ENCODE assay signal across 8 mouse cellular contexts in genomic region chr19:10059911-10060567, GRCm38 (mm10). TPM values are rescaled to one million over a fixed set of nuclear protein-coding genes. Genes with fewer than 3 reads are reported as not detected.
DNase-seq lines count a peak whose midpoint lies in the region; ATAC-seq and TF ChIP-seq lines count a peak whose summit lies in the region.

No protein-coding gene starts in this region.

- no peak for TF ChIP-seq POLR2A in brain, embryonic 14.5 days (IDR thresholded peaks at IDR 0.05; ENCODE audit: borderline replicate concordance, extremely low read depth, insufficient read depth, insufficient read length, poor library complexity, severe bottlenecking)
- no peak for TF ChIP-seq POLR2A in liver, adult 2 months (IDR thresholded peaks at IDR 0.05; ENCODE audit: extremely low read depth, insufficient read depth, low read length)

- TF ChIP-seq CTCF in brain, embryonic 14.5 days (IDR thresholded peaks at IDR 0.05; ENCODE audit: borderline replicate concordance, extremely low read depth, insufficient read depth, insufficient read length) = peak; percentile 87
- peak; percentile 94 for TF ChIP-seq CTCF in hindbrain, postnatal 0 days (IDR thresholded peaks at IDR 0.05; ENCODE audit: low read depth)
- peak; percentile 82 for TF ChIP-seq CTCF in liver, adult 2 months (IDR thresholded peaks at IDR 0.05; ENCODE audit: low read depth, low read length)

- no peaks in the 10 kb centered on the region for H3K79me2 ChIP-seq in liver, adult 2 months (ENCODE audit: control insufficient read depth, insufficient read depth, low read length)

- 0 out of 2 replicates have a peak, but pooled peaks cover 16% of the 10 kb centered on the region for H3K4me1 ChIP-seq in forebrain, embryonic 13.5 days
- H3K4me1 ChIP-seq in hindbrain, postnatal 0 days (ENCODE audit: insufficient read depth, low read length) = no peaks in the 10 kb centered on the region
- peaks cover 67% of the 10 kb centered on the region for H3K4me1 ChIP-seq in liver, adult 2 months (ENCODE audit: control insufficient read depth, insufficient read depth, low read length)
- H3K4me1 ChIP-seq in midbrain, embryonic 16.5 days (ENCODE audit: control insufficient read depth, insufficient read depth, low read length) = peaks cover 4% of the 10 kb centered on the region

- no peak overlapping the region for H3K4me3 ChIP-seq in forebrain, embryonic 13.5 days
- no peak overlapping the region for H3K4me3 ChIP-seq in hindbrain, postnatal 0 days (ENCODE audit: low read length)
- peak overlapping the region; percentile 43 for H3K4me3 ChIP-seq in liver, adult 2 months (ENCODE audit: insufficient read depth, low read depth, low read length)
- H3K4me3 ChIP-seq in midbrain, embryonic 16.5 days (ENCODE audit: low read depth, low read length) = no peak overlapping the region

- WGBS in forebrain, embryonic 13.5 days = 60% methylated on average over 10 of the region's 10 CpGs
- WGBS in hindbrain, postnatal 0 days = 57% methylated on average over 10 of the region's 10 CpGs
- WGBS in liver, adult 2 months = 9% methylated on average over 10 of the region's 10 CpGs
- 56% methylated on average over 10 of the region's 10 CpGs for WGBS in midbrain, embryonic 16.5 days

- peaks cover 59% of the 10 kb centered on the region for H3K36me3 ChIP-seq in forebrain, embryonic 13.5 days (ENCODE audit: poor library complexity, severe bottlenecking)
- peaks cover 31% of the 10 kb centered on the region for H3K36me3 ChIP-seq in hindbrain, postnatal 0 days (ENCODE audit: insufficient read depth, low read length)
- peaks cover 36% of the 10 kb centered on the region for H3K36me3 ChIP-seq in liver, adult 2 months (ENCODE audit: control insufficient read depth, insufficient read depth, low read length)
- peaks cover 27% of the 10 kb centered on the region for H3K36me3 ChIP-seq in midbrain, embryonic 16.5 days (ENCODE audit: control insufficient read depth, insufficient read depth, low read length)

- H3K4me2 ChIP-seq in forebrain, embryonic 13.5 days = no peak overlapping the region
- no peak overlapping the region for H3K4me2 ChIP-seq in hindbrain, postnatal 0 days (ENCODE audit: low read depth, low read length)
- no peak overlapping the region for H3K4me2 ChIP-seq in midbrain, embryonic 16.5 days (ENCODE audit: low read length)

- ATAC-seq in forebrain, embryonic 13.5 days = peak; percentile 67
- peak; percentile 71 for ATAC-seq in hindbrain, postnatal 0 days
- peak; percentile 68 for ATAC-seq in midbrain, embryonic 16.5 days

- H3K27ac ChIP-seq in forebrain, embryonic 13.5 days = peak overlapping the region; percentile 40; the same call in 1 of the 2 replicates
- peak overlapping the region; percentile 49; the same call in 1 of the 2 replicates for H3K27ac ChIP-seq in hindbrain, postnatal 0 days
- H3K27ac ChIP-seq in liver, adult 2 months (replicated peaks; ENCODE audit: insufficient read depth, low read depth, low read length) = peak overlapping the region; percentile 94
- H3K27ac ChIP-seq in midbrain, embryonic 16.5 days (ENCODE audit: low read length) = peak overlapping the region; percentile 51

- no peak overlapping the region for H3K9ac ChIP-seq in forebrain, embryonic 13.5 days
- H3K9ac ChIP-seq in hindbrain, postnatal 0 days (replicated peaks; ENCODE audit: low read length) = no peak overlapping the region
- H3K9ac ChIP-seq in liver, adult 2 months (ENCODE audit: low read depth, low read length) = peak overlapping the region; percentile 68
- H3K9ac ChIP-seq in midbrain, embryonic 16.5 days (ENCODE audit: low read depth, low read length) = no peak overlapping the region

- DNase-seq in right cerebral cortex, postnatal 10 days (ENCODE audit: low spot score in 2 of 2) = peak; percentile 67 to 74
- DNase-seq in right cerebral cortex, postnatal 25 days = no peak
- peak; percentile 77 for DNase-seq in brain, embryonic 14.5 days (ENCODE audit: low read depth)
- peak; percentile 84 for DNase-seq in hindbrain, postnatal 0 days (ENCODE audit: low spot score)
- DNase-seq in liver, adult 2 months (ENCODE audit: extremely low read depth, low read depth, low spot score) = peak; percentile 95
- DNase-seq in natural killer cell, adult 2 months (ENCODE audit: low spot score in 2 of 2) = no peak

- no peaks in the 10 kb centered on the region for H3K27me3 ChIP-seq in forebrain, embryonic 13.5 days
- no peaks in the 10 kb centered on the region for H3K27me3 ChIP-seq in hindbrain, postnatal 0 days (ENCODE audit: insufficient read depth, low read length)
- no peaks in the 10 kb centered on the region for H3K27me3 ChIP-seq in liver, adult 2 months (ENCODE audit: control insufficient read depth, insufficient read depth, low read length)
- no peaks in the 10 kb centered on the region for H3K27me3 ChIP-seq in midbrain, embryonic 16.5 days (ENCODE audit: control insufficient read depth, insufficient read depth, low read depth, low read length)

- H3K9me3 ChIP-seq in forebrain, embryonic 13.5 days (replicated peaks) = no peaks in the 10 kb centered on the region
- H3K9me3 ChIP-seq in hindbrain, postnatal 0 days (ENCODE audit: low read length) = no peaks in the 10 kb centered on the region
- no peaks in the 10 kb centered on the region for H3K9me3 ChIP-seq in midbrain, embryonic 16.5 days (replicated peaks; ENCODE audit: control insufficient read depth, low read length, poor library complexity, severe bottlenecking)

RNA-seq across cellular contexts. Expression of gene Fads3, which starts 18.7 kb away (rescaled TPM):
- 42.8 and 44.8 TPM in 2 replicates for polyA plus RNA-seq in brain, embryonic 14.5 days (2012; rRNA removed)
- polyA plus RNA-seq in forebrain, embryonic 13.5 days (2015; fragmentation: Nextera tagmentation; extraction: Ambion mirVana) = 5.8 TPM in 2 replicates
- total RNA-seq in hindbrain, postnatal 0 days (2014; rRNA removed) = 52.5 and 59.0 TPM in 2 replicates
- 35.1 and 37.4 TPM in 2 replicates for polyA plus RNA-seq in hindbrain, postnatal 0 days (2015; fragmentation: Nextera tagmentation; extraction: Ambion mirVana)
- total RNA-seq in liver, adult 2 months (2014; rRNA removed) = 1.4 and 2.8 TPM in 2 replicates
- polyA plus RNA-seq in liver, adult 2 months (2012; rRNA removed) = 4.8 TPM in 2 replicates
- polyA plus RNA-seq in midbrain, embryonic 16.5 days (2015; fragmentation: Nextera tagmentation; extraction: Ambion mirVana) = 31.6 and 38.2 TPM in 2 replicates

RNA-seq across cellular contexts. Expression of gene Fads2, which starts 41.5 kb away (rescaled TPM):
- polyA plus RNA-seq in brain, embryonic 14.5 days (2012; rRNA removed) = 195 and 216 TPM in 2 replicates
- 134 and 154 TPM in 2 replicates for polyA plus RNA-seq in forebrain, embryonic 13.5 days (2015; fragmentation: Nextera tagmentation; extraction: Ambion mirVana)
- total RNA-seq in hindbrain, postnatal 0 days (2014; rRNA removed) = 318 and 330 TPM in 2 replicates
- polyA plus RNA-seq in hindbrain, postnatal 0 days (2015; fragmentation: Nextera tagmentation; extraction: Ambion mirVana) = 260 and 272 TPM in 2 replicates
- total RNA-seq in liver, adult 2 months (2014; rRNA removed) = 284 and 293 TPM in 2 replicates
- 586 and 618 TPM in 2 replicates for polyA plus RNA-seq in liver, adult 2 months (2012; rRNA removed)
- 215 and 256 TPM in 2 replicates for polyA plus RNA-seq in midbrain, embryonic 16.5 days (2015; fragmentation: Nextera tagmentation; extraction: Ambion mirVana)

RNA-seq across cellular contexts. Expression of gene Rab3il1, which starts 58.6 kb away (rescaled TPM):
- polyA plus RNA-seq in brain, embryonic 14.5 days (2012; rRNA removed) = 19.5 and 20.0 TPM in 2 replicates
- 14.4 and 15.2 TPM in 2 replicates for polyA plus RNA-seq in forebrain, embryonic 13.5 days (2015; fragmentation: Nextera tagmentation; extraction: Ambion mirVana)
- total RNA-seq in hindbrain, postnatal 0 days (2014; rRNA removed) = 19.7 and 23.0 TPM in 2 replicates
- polyA plus RNA-seq in hindbrain, postnatal 0 days (2015; fragmentation: Nextera tagmentation; extraction: Ambion mirVana) = 20.1 and 22.2 TPM in 2 replicates
- total RNA-seq in liver, adult 2 months (2014; rRNA removed) = 3.1 and 4.0 TPM in 2 replicates
- 3.1 and 3.8 TPM in 2 replicates for polyA plus RNA-seq in liver, adult 2 months (2012; rRNA removed)
- polyA plus RNA-seq in midbrain, embryonic 16.5 days (2015; fragmentation: Nextera tagmentation; extraction: Ambion mirVana) = 21.4 and 21.8 TPM in 2 replicates

RNA-seq across cellular contexts. Expression of gene Best1, which starts 58.6 kb away (rescaled TPM):
- polyA plus RNA-seq in brain, embryonic 14.5 days (2012; rRNA removed) = 1.2 and 1.4 TPM in 2 replicates
- 0.76 and 1.2 TPM in 2 replicates for polyA plus RNA-seq in forebrain, embryonic 13.5 days (2015; fragmentation: Nextera tagmentation; extraction: Ambion mirVana)
- 0.86 and 1.5 TPM in 2 replicates for total RNA-seq in hindbrain, postnatal 0 days (2014; rRNA removed)
- 2.6 and 3.0 TPM in 2 replicates for polyA plus RNA-seq in hindbrain, postnatal 0 days (2015; fragmentation: Nextera tagmentation; extraction: Ambion mirVana)
- total RNA-seq in liver, adult 2 months (2014; rRNA removed) = not detected in 2 replicates
- polyA plus RNA-seq in liver, adult 2 months (2012; rRNA removed) = 0.05 TPM in 1 of 2 replicates, not detected in the other
- 2.9 TPM in 2 replicates for polyA plus RNA-seq in midbrain, embryonic 16.5 days (2015; fragmentation: Nextera tagmentation; extraction: Ambion mirVana)

Comparison
In these comparisons a context has a peak if more than half of its experiments do, and no peak if none do; other contexts are left out.
1. DNase-seq: peak in right cerebral cortex, postnatal 10 days (2 of 2), brain, embryonic 14.5 days (single experiment), hindbrain, postnatal 0 days (single experiment) and liver, adult 2 months (single experiment); none in right cerebral cortex, postnatal 25 days (single experiment) and natural killer cell, adult 2 months (0 of 2).
2. H3K27ac ChIP-seq: peak in every context shown above with its lines; median percentile 94 in liver, adult 2 months; 51 in midbrain, embryonic 16.5 days; 49 in hindbrain, postnatal 0 days; 40 in forebrain, embryonic 13.5 days.
3. Peak in every context shown above with its lines, with median percentiles within 50 percentile points of each other: CTCF ChIP-seq and ATAC-seq.